Mouse (Mus musculus) subcutaneous adipose tissue, adult 2 months (tissue): ENCODE measurements around the gene Esyt1. TPM values are rescaled to one million over a fixed set of nuclear protein-coding genes. Genes with fewer than 3 reads are reported as not detected.

Experiments
- polyA plus RNA-seq: library from polyadenylated mRNA; depleted of rRNA; stranded (reverse); fragments of >200 nt; gene quantifications from 2 replicates; pipeline ENCODE4 v1.2.3, GENCODE M21; 2012; ENCODE audit warnings: low replicate concordance; rRNA removed

Gene Esyt1
- polyA plus RNA-seq: 154 and 249 TPM in 2 replicates

GRCm38 (mm10) chr10:128525671-128526308 lies at the start of gene Esyt1:
TSS of gene Esyt1 (minus strand) at chr10:128525871.

GRCm38 (mm10) chr10:128565788-128566531 lies 40.3 kb upstream of the Esyt1 start, which contains the start of gene Pa2g4:
TSS of gene Pa2g4 (minus strand) at chr10:128565987.

GRCm38 (mm10) chr10:128548947-128549681 lies 23.4 kb upstream of the Esyt1 start, which contains the start of gene Rpl41:
TSS of gene Rpl41 (minus strand) at chr10:128549305.

GRCm38 (mm10) chr10:128547361-128548032 lies 21.8 kb upstream of the Esyt1 start, which contains the start of gene Zc3h10:
TSS of gene Zc3h10 (minus strand) at chr10:128547774.

GRCm38 (mm10) chr10:128498590-128498989 lies 27.1 kb downstream of the Esyt1 start, which contains the start of gene Myl6b:
TSS of gene Myl6b (minus strand) at chr10:128498685.

GRCm38 (mm10) chr10:128493695-128494666 lies 31.7 kb downstream of the Esyt1 start, which contains the start of gene Myl6:
TSS of gene Myl6 (minus strand) at chr10:128494145.

Other genes with a start within 250 kb of the Esyt1 start
- gene Il23a, start 227.1 kb downstream of the Esyt1 start, polyA plus RNA-seq: not detected in 2 replicates
- gene Pan2, start 222.5 kb downstream of the Esyt1 start, polyA plus RNA-seq: 22.6 and 30.2 TPM in 2 replicates
- gene Cnpy2, start 203.4 kb downstream of the Esyt1 start, polyA plus RNA-seq: 75.9 and 121 TPM in 2 replicates
- gene Cs, start 188.1 kb downstream of the Esyt1 start, polyA plus RNA-seq: 436 and 554 TPM in 2 replicates
- 65.7 and 66.7 TPM in 2 replicates for gene Coq10a, start 156.9 kb downstream of the Esyt1 start, polyA plus RNA-seq
- 34.1 and 47.9 TPM in 2 replicates for gene Ankrd52, start 148.8 kb downstream of the Esyt1 start, polyA plus RNA-seq
- not detected in 2 replicates for gene Slc39a5, start 124.6 kb downstream of the Esyt1 start, polyA plus RNA-seq
- gene Nabp2, start 114.4 kb downstream of the Esyt1 start, polyA plus RNA-seq: 32.5 and 44.3 TPM in 2 replicates
- 30.7 and 33.1 TPM in 2 replicates for gene Rnf41, start 114.2 kb downstream of the Esyt1 start, polyA plus RNA-seq
- gene Smarcc2, start 66.6 kb downstream of the Esyt1 start, polyA plus RNA-seq: 130 and 132 TPM in 2 replicates
- gene Myl6, start 31.7 kb downstream of the Esyt1 start, polyA plus RNA-seq: 1,396 and 2,043 TPM in 2 replicates
- 7.8 and 14.7 TPM in 2 replicates for gene Myl6b, start 27.2 kb downstream of the Esyt1 start, polyA plus RNA-seq
- 8.9 and 14.0 TPM in 2 replicates for gene Zc3h10, start 21.9 kb upstream of the Esyt1 start, polyA plus RNA-seq
- gene Rpl41, start 23.4 kb upstream of the Esyt1 start, polyA plus RNA-seq: 1,421 and 2,770 TPM in 2 replicates
- 20.3 and 36.9 TPM in 2 replicates for gene Pa2g4, start 40.1 kb upstream of the Esyt1 start, polyA plus RNA-seq
- gene Erbb3, start 63.8 kb upstream of the Esyt1 start, polyA plus RNA-seq: 1.4 and 11.3 TPM in 2 replicates
- 414 and 1,367 TPM in 2 replicates for gene Rps26, start 100.9 kb upstream of the Esyt1 start, polyA plus RNA-seq
- 0.50 and 4.4 TPM in 2 replicates for gene Ikzf4, start 120.1 kb upstream of the Esyt1 start, polyA plus RNA-seq
- gene Suox, start 148.2 kb upstream of the Esyt1 start, polyA plus RNA-seq: 19.1 and 20.1 TPM in 2 replicates
- gene Rab5b, start 170.4 kb upstream of the Esyt1 start, polyA plus RNA-seq: 105 and 117 TPM in 2 replicates
- 1.7 and 1.8 TPM in 2 replicates for gene Pmel, start 178.3 kb upstream of the Esyt1 start, polyA plus RNA-seq
- 28.8 and 36.7 TPM in 2 replicates for gene Cdk2, start 179.2 kb upstream of the Esyt1 start, polyA plus RNA-seq
- gene Dgka, start 219.0 kb upstream of the Esyt1 start, polyA plus RNA-seq: 26.3 and 33.2 TPM in 2 replicates
- 22.0 and 28.6 TPM in 2 replicates for gene Pym1, start 222.0 kb upstream of the Esyt1 start, polyA plus RNA-seq